Mouse (Mus musculus): ENCODE results near the gene Sult1e1. TPM values are rescaled to one million over a fixed set of nuclear protein-coding genes. Genes with fewer than 3 reads are reported as not detected.

Sult1e1 gene
- total RNA-seq, 2 experiments from 2014 or later: 0.84 TPM; not detected in 1

Small RNA genes within 50 kb of the gene (microRNA-seq; reads per million reads assigned to microRNA genes)
- not detected for gene Mir3969

Other genes starting within 250 kb of the Sult1e1 start
- under 1 TPM in 1 of 2 experiments, not detected in 1; 0.36 TPM for gene Ugt2b38, start 167.4 kb downstream of the Sult1e1 start, total RNA-seq (2021)
- gene Ugt2a2, start 109.3 kb downstream of the Sult1e1 start, total RNA-seq (2021): not detected
- not detected for gene Gm43638, start 104.8 kb downstream of the Sult1e1 start, total RNA-seq (2021)
- gene Ugt2a1, start 100.7 kb downstream of the Sult1e1 start, total RNA-seq (2021): not detected
- gene Sult1b1, start 53.4 kb downstream of the Sult1e1 start, total RNA-seq (2021): under 1 TPM; 0.30 to 0.84 TPM
- gene Sult1d1, start 22.6 kb downstream of the Sult1e1 start, total RNA-seq (2021): 10 to 100 TPM in 1 of 2 experiments, 1 to 10 TPM in 1; 6.0 to 16.6 TPM
- gene Csn1s1, start 74.6 kb upstream of the Sult1e1 start, total RNA-seq (2021): not detected
- gene Csn2, start 108.0 kb upstream of the Sult1e1 start, total RNA-seq (2021): not detected
- not detected for gene Csn1s2a, start 183.0 kb upstream of the Sult1e1 start, total RNA-seq (2021)
- not detected for gene Csn1s2b, start 216.5 kb upstream of the Sult1e1 start, total RNA-seq (2021)
- not detected for gene Prr27, start 234.1 kb upstream of the Sult1e1 start, total RNA-seq (2021)